Mouse (Mus musculus) ES-Bruce4 (cell line): ENCODE measurements around the gene Prkce. TPM values are rescaled to one million over a fixed set of nuclear protein-coding genes. Genes with fewer than 3 reads are reported as not detected.

ENCODE experiments used
- H3K27ac ChIP-seq: 2 replicates; pipeline ENCODE4 v1.5.1; 2012; ENCODE audit warnings: low read length, inconsistent platforms; ENCODE audit not compliant: insufficient read depth
- H3K27me3 ChIP-seq: 2 replicates; pipeline ENCODE4 v1.6.1; 2012; ENCODE audit warnings: mild to moderate bottlenecking, low read length, inconsistent platforms; ENCODE audit not compliant: control insufficient read depth, poor library complexity, insufficient read depth, severe bottlenecking
- H3K36me3 ChIP-seq: 2 replicates; pipeline ENCODE4 v1.6.1; 2012; ENCODE audit warnings: inconsistent platforms, mild to moderate bottlenecking, low read length, moderate library complexity; ENCODE audit not compliant: control insufficient read depth, poor library complexity, insufficient read depth, severe bottlenecking
- H3K4me1 ChIP-seq: one replicate; pipeline ENCODE4 v1.8.1; 2011; ENCODE audit warnings: low read length; ENCODE audit not compliant: control insufficient read depth, insufficient read depth
- H3K4me3 ChIP-seq: 2 replicates; pipeline ENCODE4 v1.5.1; 2011; ENCODE audit warnings: low read depth, mild to moderate bottlenecking, low read length
- H3K9ac ChIP-seq: 2 replicates; pipeline ENCODE4 v1.6.1; 2012; ENCODE audit warnings: low read depth, mild to moderate bottlenecking, inconsistent platforms; ENCODE audit not compliant: poor library complexity, severe bottlenecking
- H3K9me3 ChIP-seq: replicated peaks from 2 replicates; pipeline ENCODE4 v1.6.1; 2012; ENCODE audit warnings: mild to moderate bottlenecking, low read length, inconsistent platforms; ENCODE audit not compliant: control insufficient read depth, poor library complexity, insufficient read depth, severe bottlenecking
- CTCF ChIP-seq: IDR thresholded peaks from one replicate; pipeline ENCODE4 v1.8.1; 2011; ENCODE audit warnings: low read depth, low read length
- EP300 ChIP-seq: IDR thresholded peaks from 2 replicates; pipeline ENCODE4 v1.6.1; 2011; ENCODE audit warnings: low read depth, low read length; ENCODE audit not compliant: insufficient read depth
- POLR2A ChIP-seq: IDR thresholded peaks from one replicate; pipeline ENCODE4 v1.8.1; 2011; ENCODE audit warnings: low read length; ENCODE audit not compliant: insufficient read depth
- polyA plus RNA-seq: library from polyadenylated mRNA; stranded (reverse); fragments of >200 nt; gene quantifications from 2 replicates; pipeline ENCODE4 v1.2.4, GENCODE M21; 2011; ENCODE audit warnings: low read depth; ENCODE audit not compliant: missing spikeins, insufficient read depth, insufficient read length

The Prkce gene
- polyA plus RNA-seq, 1 experiment = 4.3 TPM

- TF ChIP-seq EP300 (no peak), POLR2A (no peak), CTCF (no peak)
- Histone ChIP-seq H3K27ac (no peak overlapping the region), H3K36me3 (no peaks in the 10 kb centered on the region), H3K4me1 (no peaks in the 10 kb centered on the region), H3K4me3 (no peak overlapping the region), H3K27me3 (no peaks in the 10 kb centered on the region), H3K9ac (no peak overlapping the region), H3K9me3 (no peaks in the 10 kb centered on the region)
These were observed 20.2 kb downstream of the Prkce start for GRCm38 (mm10) chr17:86187777-86188176.

DNA sequence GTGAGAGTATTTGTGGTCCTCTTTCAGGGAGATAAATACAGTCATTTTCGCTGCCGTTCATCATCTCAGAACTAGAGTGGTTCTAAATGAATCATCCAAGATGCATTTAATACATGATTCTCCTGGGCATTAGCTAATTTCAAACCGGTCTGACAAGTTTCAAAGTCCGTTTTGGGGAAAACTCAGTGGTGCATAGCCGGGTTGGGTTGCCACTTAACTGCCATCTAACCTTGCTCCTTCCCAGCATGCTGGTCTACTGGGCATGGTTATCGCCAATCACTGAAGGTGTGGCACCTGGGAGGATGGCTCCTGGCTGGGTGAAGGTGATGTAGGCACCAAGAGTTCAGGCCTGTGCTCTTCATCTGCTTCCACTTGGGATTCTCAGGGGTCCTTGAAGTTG lies 26.4 kb downstream of the Prkce start:
- no peak overlapping the region for H3K27ac ChIP-seq
- no peak overlapping the region for H3K4me3 ChIP-seq
- no peaks in the 10 kb centered on the region for H3K4me1 ChIP-seq
- H3K27me3 ChIP-seq = no peaks in the 10 kb centered on the region
- no peaks in the 10 kb centered on the region for H3K9me3 ChIP-seq
- H3K36me3 ChIP-seq = no peaks in the 10 kb centered on the region
- no peak overlapping the region for H3K9ac ChIP-seq
- TF ChIP-seq POLR2A (no peak), CTCF (no peak), EP300 (no peak)

DNA sequence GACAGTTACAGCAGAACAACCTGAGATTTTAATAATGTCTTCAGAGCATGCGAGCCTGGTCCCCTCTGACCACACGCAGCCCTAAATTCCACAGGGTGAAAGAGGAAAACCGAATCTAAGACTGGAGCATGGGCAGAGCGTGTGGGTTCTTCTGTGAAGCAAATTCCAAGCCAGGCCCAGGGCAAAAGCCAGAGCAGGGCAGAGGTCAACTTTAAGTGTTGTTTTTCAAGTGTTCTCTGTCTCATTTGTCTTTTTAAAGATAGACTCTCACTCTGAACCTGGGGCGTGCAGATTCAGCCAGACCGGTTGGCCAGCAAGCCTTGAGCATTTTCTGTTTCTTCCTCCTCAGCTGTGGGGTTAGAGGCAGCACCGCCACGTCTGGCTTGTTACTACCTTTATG lies 27.3 kb downstream of the Prkce start:
- no peak overlapping the region for H3K4me3 ChIP-seq
- no peaks in the 10 kb centered on the region for H3K36me3 ChIP-seq
- no peak overlapping the region for H3K9ac ChIP-seq
- TF ChIP-seq CTCF (no peak), POLR2A (no peak), EP300 (no peak)
- H3K9me3 ChIP-seq = no peaks in the 10 kb centered on the region
- H3K27ac ChIP-seq = no peak overlapping the region
- no peaks in the 10 kb centered on the region for H3K27me3 ChIP-seq
- H3K4me1 ChIP-seq = no peaks in the 10 kb centered on the region

DNA sequence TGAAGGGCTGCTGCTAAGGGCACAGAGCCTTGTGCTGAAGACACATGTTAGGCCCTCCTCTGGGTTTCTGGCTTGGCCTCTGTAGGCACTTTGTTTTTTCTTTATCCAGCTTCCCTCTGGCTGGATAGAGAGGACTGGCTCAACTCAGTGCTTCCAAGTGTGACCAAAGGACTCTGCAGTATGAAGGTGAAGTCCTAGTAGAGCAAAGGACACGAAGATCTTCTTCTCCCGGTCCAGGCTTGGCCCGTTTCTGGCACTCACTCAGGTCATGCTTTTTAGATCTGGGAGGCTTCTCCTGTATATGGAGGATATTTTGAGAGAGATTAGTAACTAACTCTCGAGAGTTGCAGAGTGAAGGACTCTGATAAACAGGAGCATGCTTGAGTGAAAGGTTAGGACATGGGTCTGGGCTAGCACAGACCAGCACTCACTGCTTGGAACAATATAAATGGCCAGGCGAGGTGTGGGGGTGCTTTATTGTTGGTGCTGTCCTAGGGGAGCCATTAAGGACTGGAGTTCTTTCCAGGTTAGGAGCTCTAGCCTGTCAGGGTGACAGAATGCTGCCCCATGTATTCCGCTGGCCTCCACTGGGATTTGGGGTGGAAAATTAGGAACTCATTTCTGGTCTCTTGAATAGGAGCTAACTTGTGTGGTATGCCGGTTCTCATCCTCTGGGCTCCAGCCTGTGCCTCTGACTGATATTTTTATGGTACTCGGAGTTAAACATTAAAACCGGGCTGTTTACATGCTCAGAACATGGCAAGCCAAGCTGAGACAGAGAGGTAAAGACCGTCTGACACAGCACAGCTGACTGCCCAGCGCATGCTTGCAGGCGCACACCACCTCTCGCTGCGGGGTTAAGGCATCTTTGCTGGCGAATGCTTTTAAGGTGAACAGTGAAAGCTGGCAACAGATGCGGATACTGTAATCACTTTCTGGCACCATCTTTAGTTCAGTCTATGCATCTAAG lies 31.2 kb downstream of the Prkce start:
- TF ChIP-seq POLR2A (no peak), EP300 (no peak), CTCF (no peak)
- Histone ChIP-seq H3K36me3 (no peaks in the 10 kb centered on the region), H3K9ac (no peak overlapping the region), H3K9me3 (no peaks in the 10 kb centered on the region), H3K27me3 (no peaks in the 10 kb centered on the region), H3K4me3 (no peak overlapping the region), H3K27ac (no peak overlapping the region), H3K4me1 (no peaks in the 10 kb centered on the region)

DNA sequence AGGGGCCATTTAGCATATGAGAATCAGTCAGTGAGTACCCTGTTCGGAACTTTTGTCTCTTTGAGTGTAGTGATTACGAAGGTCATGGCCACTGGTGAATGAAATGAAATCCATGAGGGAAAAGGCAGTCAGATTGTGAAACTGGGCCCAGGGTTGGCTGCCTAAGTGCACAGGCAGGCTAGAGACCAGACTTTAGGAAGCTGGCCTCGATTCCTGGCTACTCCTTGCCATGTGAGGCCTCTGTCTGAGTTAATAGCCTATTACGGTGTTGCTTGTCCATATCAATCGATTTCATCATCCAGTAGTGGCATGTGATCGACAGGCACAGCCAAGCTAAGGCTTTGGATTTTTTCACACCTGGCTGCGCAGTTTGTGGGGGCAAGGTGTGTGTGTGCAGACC lies 34.4 kb downstream of the Prkce start:
- Histone ChIP-seq H3K36me3 (no peaks in the 10 kb centered on the region), H3K27me3 (no peaks in the 10 kb centered on the region), H3K4me1 (no peaks in the 10 kb centered on the region), H3K9ac (no peak overlapping the region), H3K9me3 (no peaks in the 10 kb centered on the region), H3K4me3 (no peak overlapping the region), H3K27ac (no peak overlapping the region)
- TF ChIP-seq CTCF (no peak), POLR2A (no peak), EP300 (no peak)

DNA sequence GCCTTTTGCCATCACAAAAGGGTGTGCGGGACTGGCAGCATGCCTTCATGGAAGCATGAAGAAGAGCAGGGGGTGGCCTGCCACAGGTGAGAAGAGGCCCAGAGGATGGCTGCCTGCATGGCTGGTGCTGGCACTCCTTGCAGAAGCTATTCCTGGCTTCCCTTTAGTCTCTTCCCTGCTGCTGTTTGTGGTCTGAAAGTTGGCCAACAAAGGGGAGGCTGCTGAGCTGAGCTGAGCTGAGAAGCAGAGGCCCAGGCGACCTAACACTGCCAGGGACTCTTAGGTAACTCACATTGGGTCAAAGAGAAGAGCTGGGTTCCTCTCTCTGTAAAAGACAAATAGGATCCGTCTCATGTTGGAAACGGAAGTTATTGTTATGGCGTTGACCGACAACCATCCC lies 35.4 kb downstream of the Prkce start:
- no peaks in the 10 kb centered on the region for H3K9me3 ChIP-seq
- H3K27me3 ChIP-seq = no peaks in the 10 kb centered on the region
- TF ChIP-seq POLR2A (no peak), CTCF (no peak), EP300 (no peak)
- no peak overlapping the region for H3K27ac ChIP-seq
- H3K4me1 ChIP-seq = no peaks in the 10 kb centered on the region
- H3K9ac ChIP-seq = no peak overlapping the region
- H3K36me3 ChIP-seq = no peaks in the 10 kb centered on the region
- no peak overlapping the region for H3K4me3 ChIP-seq
